Mouse (Mus musculus) small intestine, adult 2 months (tissue): ENCODE data around the gene Nin.

Experiments
- CTCF ChIP-seq: fragments of 200-500 bp; IDR thresholded peaks from 2 replicates; pipeline ENCODE4 v1.5.1; 2012; ENCODE audit warnings: low read depth, mild to moderate bottlenecking, control low read depth, inconsistent platforms, low read length, moderate library complexity, mixed read lengths; ENCODE audit not compliant: insufficient replicate concordance, insufficient read length; ENCODE audit errors: extremely low read depth
- POLR2A ChIP-seq: fragments of 200-500 bp; IDR thresholded peaks from 2 replicates; pipeline ENCODE4 v1.6.1; 2012; ENCODE audit warnings: low read depth, mild to moderate bottlenecking, control low read depth, inconsistent platforms, low read length, moderate library complexity

DNA sequence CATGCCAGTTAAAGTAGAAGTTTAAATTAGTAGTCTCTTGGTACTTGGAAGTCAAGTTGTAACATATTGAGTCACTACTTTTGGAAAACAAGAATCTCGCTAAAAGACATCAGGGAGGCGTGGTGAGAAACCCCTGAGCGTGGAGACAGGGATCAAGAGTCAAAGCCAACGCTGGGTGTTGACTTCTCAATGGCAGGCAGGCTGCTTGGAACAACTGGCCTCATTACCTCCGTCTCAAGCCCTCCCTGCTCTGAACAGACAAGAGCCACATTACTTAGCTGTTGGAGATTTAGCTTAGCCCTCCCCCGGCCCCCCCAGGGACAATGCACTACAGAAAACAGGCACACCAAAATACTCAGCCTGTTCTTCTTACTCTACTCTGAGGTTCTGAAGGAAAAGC is 72.5 kb downstream of the Nin start:
- no peak for TF ChIP-seq POLR2A
- no peak for TF ChIP-seq CTCF
